Mouse (Mus musculus) limb, embryonic 11.5 days (tissue): ENCODE measurements at regions not wholly inside any gene's neighbourhood (a gene's known extent, or its start where the extent isn't known, plus 50 kb on each side); places are given as distances from the start of the nearest gene placed in this dataset.

Source experiments
- ATAC-seq: fragments of 200-750 bp; cut with Nextera tagmentation; 2 replicates; pipeline ENCODE4 v1.8.0; 2017; ENCODE audit warnings: low read depth; ENCODE audit not compliant: insufficient number of reproducible peaks, low FRiP score, low TSS enrichment
- DNase-seq: peaks from one replicate; pipeline ENCODE4 v3.0.0-alpha.2; 2015; ENCODE audit warnings: low spot score
- H3K27ac ChIP-seq: fragments of 300-500 bp; sonication (generic); replicated peaks from 2 replicates; pipeline ENCODE4 v1.5.1; 2014; ENCODE audit warnings: low read depth, mild to moderate bottlenecking, low read length
- H3K27me3 ChIP-seq: fragments of 300-500 bp; sonication (generic); 2 replicates; pipeline ENCODE4 v1.6.1; 2014; ENCODE audit warnings: mild to moderate bottlenecking, low read length, mixed read lengths; ENCODE audit not compliant: control insufficient read depth, insufficient read depth
- H3K36me3 ChIP-seq: fragments of 300-500 bp; sonication (generic); 2 replicates; pipeline ENCODE4 v1.6.1; 2014; ENCODE audit warnings: mild to moderate bottlenecking, low read length, moderate library complexity, mixed read lengths; ENCODE audit not compliant: control insufficient read depth, insufficient read depth
- H3K4me1 ChIP-seq: fragments of 300-500 bp; sonication (generic); 2 replicates; pipeline ENCODE4 v1.6.1; 2014; ENCODE audit warnings: low read length, mixed read lengths; ENCODE audit not compliant: control insufficient read depth, insufficient read depth
- H3K4me2 ChIP-seq: fragments of 300-500 bp; sonication (generic); 2 replicates; pipeline ENCODE4 v1.6.1; 2014; ENCODE audit warnings: low read depth, mild to moderate bottlenecking, moderate library complexity; ENCODE audit not compliant: severe bottlenecking
- H3K4me3 ChIP-seq: fragments of 300-500 bp; sonication (generic); 2 replicates; pipeline ENCODE4 v1.5.1; 2014; ENCODE audit warnings: low read depth, low read length
- H3K9ac ChIP-seq: fragments of 300-500 bp; sonication (generic); 2 replicates; pipeline ENCODE4 v1.6.1; 2014; ENCODE audit warnings: mild to moderate bottlenecking, low read length
- H3K9me3 ChIP-seq: fragments of 300-500 bp; sonication (generic); 2 replicates; pipeline ENCODE4 v1.6.1; 2016; ENCODE audit warnings: low read length; ENCODE audit not compliant: control insufficient read depth
- WGBS: fragments of 180-500 bp; shearing (Covaris S2); extraction: QIAGEN DNeasy Blood & Tissue Kit; methylation state at CpG from one replicate; pipeline ENCODE4 v1.1.7; 2014; 5-methylcytosine and 5-hydroxymethylcytosine counted together

- H3K27ac ChIP-seq, result no peak overlapping the region
- H3K4me3 ChIP-seq, result no peak overlapping the region
- ATAC-seq, result no peak
- H3K9ac ChIP-seq, result no peak overlapping the region
- H3K4me1 ChIP-seq, result no peaks in the 10 kb centered on the region
- H3K9me3 ChIP-seq, result no peaks in the 10 kb centered on the region
- WGBS, result 92% methylated on average over 3 of the region's 3 CpGs
- no peak for DNase-seq
- no peaks in the 10 kb centered on the region for H3K27me3 ChIP-seq
- H3K36me3 ChIP-seq, result no peaks in the 10 kb centered on the region
- H3K4me2 ChIP-seq, result no peak overlapping the region
These were observed 88.0 kb upstream of the Serp2 start for GRCm38 (mm10) chr14:76644716-76645115.

DNA sequence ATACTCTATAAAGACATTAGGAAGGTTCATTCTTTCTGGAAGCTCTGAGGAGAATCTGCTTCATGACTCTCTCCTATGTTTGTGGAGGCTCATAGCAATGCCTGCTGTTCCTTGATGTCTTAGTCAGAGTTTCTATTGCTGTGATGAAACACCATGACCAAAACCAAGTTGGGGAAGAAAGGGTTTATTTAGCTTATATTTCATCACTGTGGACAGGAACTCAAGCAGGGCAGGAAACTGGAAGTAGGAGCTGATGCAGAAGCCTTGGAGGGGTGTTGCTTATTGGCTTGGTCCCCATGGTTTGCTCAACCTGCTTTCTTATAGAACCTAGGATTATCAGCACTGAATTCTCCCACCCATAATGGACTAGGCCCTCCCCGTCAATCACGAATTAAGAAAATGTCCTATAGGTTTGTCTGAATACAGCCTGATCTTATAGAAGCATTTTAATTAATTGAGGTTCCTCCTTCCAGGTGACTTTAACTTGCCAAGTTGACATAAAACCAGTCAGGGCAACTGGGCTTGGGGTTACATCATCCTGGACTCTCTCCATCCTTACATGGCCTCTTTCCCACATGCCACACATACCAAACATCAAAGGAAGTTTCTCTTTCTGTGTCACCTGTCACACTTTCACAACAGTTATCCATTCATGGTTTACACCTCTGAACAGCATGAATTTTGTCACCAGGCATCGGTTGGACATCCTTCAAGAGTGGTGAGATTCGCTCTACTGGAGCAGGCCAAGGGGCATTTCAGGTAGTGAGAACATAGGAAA, 85.3 kb upstream of the Serp2 start:
- 93% methylated on average over 4 of the region's 4 CpGs for WGBS
- no peaks in the 10 kb centered on the region for H3K4me1 ChIP-seq
- no peak for DNase-seq

DNA sequence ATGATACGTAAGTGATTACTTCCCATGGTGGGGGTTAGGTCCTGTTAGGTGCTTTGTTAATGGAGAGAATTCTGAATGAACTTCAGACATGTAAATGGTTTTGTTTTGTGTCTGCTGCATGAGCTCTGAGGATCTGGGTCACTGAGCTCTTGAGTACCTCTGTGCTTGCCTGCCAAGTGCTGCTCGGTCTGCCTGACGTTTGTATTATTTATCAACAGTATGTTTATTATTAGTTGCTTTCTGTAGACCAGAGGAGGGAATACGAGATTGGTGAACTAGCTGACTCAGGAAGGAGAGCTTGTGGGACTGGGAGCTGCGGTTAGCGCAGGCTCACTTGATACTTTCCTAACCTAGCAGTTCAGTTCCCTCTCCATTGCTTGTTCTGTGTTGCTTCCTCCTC, 76.5 kb upstream of the Serp2 start:
- ATAC-seq, result no peak
- WGBS, result 82% methylated on average over 6 of the region's 6 CpGs

More for the DNA sequence above, 85.3 kb upstream of the Serp2 start:
- no peak overlapping the region for H3K27ac ChIP-seq
- H3K36me3 ChIP-seq, result no peaks in the 10 kb centered on the region
- no peak overlapping the region for H3K9ac ChIP-seq
- H3K9me3 ChIP-seq, result no peaks in the 10 kb centered on the region
- H3K4me3 ChIP-seq, result no peak overlapping the region
- ATAC-seq, result no peak
- no peaks in the 10 kb centered on the region for H3K27me3 ChIP-seq
- no peak overlapping the region for H3K4me2 ChIP-seq

DNA sequence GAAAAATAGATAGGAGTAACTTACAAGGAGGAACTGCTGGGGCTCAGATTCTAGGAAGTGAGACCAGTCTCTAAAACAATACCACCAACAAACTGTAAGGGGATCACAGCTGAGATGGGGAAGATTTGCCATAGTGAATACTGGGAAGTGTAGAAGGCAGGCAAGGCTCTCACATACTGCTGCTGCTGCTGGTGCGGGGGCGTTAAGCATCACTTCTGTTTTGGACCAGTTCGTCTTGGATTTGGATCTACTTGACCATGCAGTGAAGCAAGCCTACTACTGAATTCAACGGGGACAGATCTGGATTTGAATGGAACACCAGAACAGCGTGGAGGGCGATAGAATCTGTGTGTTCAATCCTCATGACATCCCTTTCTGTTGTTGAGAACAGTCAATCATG, 76.1 kb upstream of the Serp2 start:
- no peak for DNase-seq
- 79% methylated on average over 6 of the region's 6 CpGs for WGBS
- Histone ChIP-seq H3K4me2 (no peak overlapping the region), H3K27ac (no peak overlapping the region), H3K9ac (no peak overlapping the region), H3K4me1 (no peaks in the 10 kb centered on the region), H3K4me3 (no peak overlapping the region), H3K36me3 (no peaks in the 10 kb centered on the region), H3K9me3 (no peaks in the 10 kb centered on the region), H3K27me3 (no peaks in the 10 kb centered on the region)
- ATAC-seq, result no peak

More for the DNA sequence above, 76.5 kb upstream of the Serp2 start:
- no peaks in the 10 kb centered on the region for H3K27me3 ChIP-seq
- DNase-seq, result no peak
- H3K9me3 ChIP-seq, result no peaks in the 10 kb centered on the region
- H3K9ac ChIP-seq, result no peak overlapping the region
- H3K4me1 ChIP-seq, result no peaks in the 10 kb centered on the region
- no peak overlapping the region for H3K27ac ChIP-seq
- H3K4me3 ChIP-seq, result no peak overlapping the region
- H3K4me2 ChIP-seq, result no peak overlapping the region
- H3K36me3 ChIP-seq, result no peaks in the 10 kb centered on the region

DNA sequence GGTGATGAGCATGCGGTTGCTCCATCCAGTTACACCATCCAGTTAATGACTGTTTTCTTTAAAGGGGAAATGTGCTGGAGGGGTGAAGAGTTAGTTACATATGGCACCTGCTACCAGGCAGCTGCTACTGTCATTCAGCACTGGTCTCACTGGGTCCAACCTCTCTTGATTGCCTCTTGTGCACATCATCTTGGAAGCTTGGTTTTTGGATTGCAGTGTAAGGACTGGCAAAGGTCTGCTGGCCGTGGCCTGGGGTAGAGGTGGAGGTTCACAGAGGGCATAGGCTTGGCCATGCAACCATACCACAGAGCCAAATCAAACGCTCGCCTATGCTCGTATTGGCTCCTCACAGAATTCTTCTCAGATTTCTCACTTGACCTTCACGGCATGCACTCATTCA, 75.1 kb upstream of the Serp2 start:
- 81% methylated on average over 6 of the region's 6 CpGs for WGBS
- H3K27ac ChIP-seq, result no peak overlapping the region

GRCm38 (mm10) chr14:76631181-76631580, 74.5 kb upstream of the Serp2 start:
- ATAC-seq, result no peak
- DNase-seq, result no peak
- no peaks in the 10 kb centered on the region for H3K9me3 ChIP-seq
- no peak overlapping the region for H3K9ac ChIP-seq
- no peak overlapping the region for H3K27ac ChIP-seq
- H3K27me3 ChIP-seq, result no peaks in the 10 kb centered on the region
- no peak overlapping the region for H3K4me2 ChIP-seq
- no peaks in the 10 kb centered on the region for H3K36me3 ChIP-seq
- 91% methylated on average over 4 of the region's 4 CpGs for WGBS
- no peak overlapping the region for H3K4me3 ChIP-seq
- H3K4me1 ChIP-seq, result no peaks in the 10 kb centered on the region

More for the DNA sequence above, 75.1 kb upstream of the Serp2 start:
- DNase-seq, result no peak
- no peak for ATAC-seq
- Histone ChIP-seq H3K9ac (no peak overlapping the region), H3K9me3 (no peaks in the 10 kb centered on the region), H3K4me3 (no peak overlapping the region), H3K27me3 (no peaks in the 10 kb centered on the region), H3K4me1 (no peaks in the 10 kb centered on the region), H3K36me3 (no peaks in the 10 kb centered on the region), H3K4me2 (no peak overlapping the region)

- peaks cover 2% of the 10 kb centered on the region; the same call in 1 of the 2 replicates for H3K4me1 ChIP-seq
- H3K27ac ChIP-seq, result no peak overlapping the region
- H3K27me3 ChIP-seq, result no peaks in the 10 kb centered on the region
- H3K9ac ChIP-seq, result no peak overlapping the region
- WGBS, result 87% methylated on average over 11 of the region's 11 CpGs
- H3K36me3 ChIP-seq, result no peaks in the 10 kb centered on the region
- ATAC-seq (no peak), DNase-seq (no peak)
- no peaks in the 10 kb centered on the region for H3K9me3 ChIP-seq
- no peak overlapping the region for H3K4me2 ChIP-seq
- no peak overlapping the region for H3K4me3 ChIP-seq
These were observed 73.3 kb upstream of the Serp2 start for GRCm38 (mm10) chr14:76629913-76630478.

DNA sequence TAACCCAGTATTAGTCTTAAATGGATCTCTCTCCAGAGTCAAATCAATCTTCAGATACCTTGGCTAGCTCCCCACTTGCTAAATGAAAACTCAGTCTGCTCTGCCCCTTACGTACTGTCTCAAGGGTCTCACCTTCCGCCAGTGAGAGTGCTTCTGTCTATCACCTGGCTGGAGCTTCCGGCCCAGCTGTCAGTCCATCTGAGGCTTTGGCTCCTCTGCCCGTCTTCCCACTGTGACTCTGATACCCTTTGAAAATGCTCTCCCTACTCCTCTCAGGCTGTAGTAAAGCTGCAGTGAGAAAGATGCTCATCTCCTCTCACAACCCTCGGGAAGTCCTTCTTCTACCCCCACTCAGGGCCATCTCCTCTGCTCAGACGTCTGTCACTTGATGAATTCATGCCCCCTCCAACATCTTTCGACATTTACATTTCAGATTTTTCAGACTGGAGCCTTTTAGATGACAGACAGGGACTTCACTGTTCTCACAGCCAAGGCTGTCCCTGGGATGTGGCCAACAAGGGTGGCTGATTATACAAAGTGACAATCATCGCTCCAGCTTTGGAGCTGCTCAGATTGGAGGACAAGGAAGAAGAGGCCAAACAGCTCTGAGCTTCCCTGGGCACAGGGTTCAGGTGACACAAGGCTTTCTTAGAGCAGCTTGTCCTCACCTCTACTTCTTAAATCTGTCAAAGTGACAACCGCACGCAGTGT, 71.6 kb upstream of the Serp2 start:
- ATAC-seq, result no peak
- Histone ChIP-seq H3K9me3 (no peaks in the 10 kb centered on the region), H3K4me1 (peaks cover 12% of the 10 kb centered on the region), H3K4me2 (no peak overlapping the region), H3K9ac (no peak overlapping the region), H3K27me3 (no peaks in the 10 kb centered on the region), H3K27ac (no peak overlapping the region), H3K4me3 (no peak overlapping the region), H3K36me3 (no peaks in the 10 kb centered on the region)
- 76% methylated on average over 10 of the region's 10 CpGs for whole genome bisulfite sequencing
- no peak for DNase-seq
